Mouse (Mus musculus) myocyte (in vitro differentiated cells): Measurements from ENCODE around the gene Myl4. TPM values are rescaled to one million over a fixed set of nuclear protein-coding genes. Genes with fewer than 3 reads are reported as not detected.
A peak's percentile ranks its signal among the peaks of the same experiment; 100 is the strongest.
"Not testable (repeated sequence)": the region's sequence is repeated elsewhere in the genome, so short reads cannot be mapped to it uniquely, and the experiment has no call there.

Experiments
- H3K27me3 ChIP-seq: one replicate; pipeline ENCODE4 v1.6.1; 2011; ENCODE audit not compliant: control insufficient read depth, insufficient read depth, insufficient read length
- H3K36me3 ChIP-seq: one replicate; pipeline ENCODE4 v1.6.1; 2011; ENCODE audit not compliant: control insufficient read depth, insufficient read depth
- H3K4me2 ChIP-seq: one replicate; pipeline ENCODE4 v1.6.1; 2011; ENCODE audit warnings: low read depth, control low read depth
- H3K4me3 ChIP-seq: one replicate; pipeline ENCODE4 v1.5.1; 2011; ENCODE audit warnings: mild to moderate bottlenecking, control low read depth, moderate library complexity
- H3K79me2 ChIP-seq: one replicate; pipeline ENCODE4 v1.6.1; 2011; ENCODE audit not compliant: control insufficient read depth, insufficient read depth
- H3ac ChIP-seq: one replicate; pipeline ENCODE4 v1.6.1; 2011; ENCODE audit not compliant: control insufficient read depth, insufficient read length
- CEBPB ChIP-seq: IDR thresholded peaks from 2 replicates; pipeline ENCODE4 v1.6.1; 2011; ENCODE audit warnings: mild to moderate bottlenecking, moderate library complexity; ENCODE audit not compliant: poor library complexity, insufficient read depth, severe bottlenecking
- E2F4 ChIP-seq: IDR thresholded peaks from one replicate; pipeline ENCODE4 v1.6.1; 2011; ENCODE audit warnings: mild to moderate bottlenecking, control low read depth, moderate library complexity; ENCODE audit not compliant: insufficient read depth
- MAX ChIP-seq: IDR thresholded peaks from one replicate; pipeline ENCODE4 v1.6.1; 2011; ENCODE audit warnings: low read depth, mild to moderate bottlenecking, control low read depth
- MYOD1 ChIP-seq, 3 experiments: IDR thresholded peaks; one replicate each; pipeline ENCODE4 v1.6.1; 2011; ENCODE audit warnings: control low read depth in 2 of 3, low read depth in 2 of 3, mild to moderate bottlenecking in 2 of 3, moderate library complexity in 1 of 3; ENCODE audit not compliant: insufficient read length in 2 of 3, control insufficient read depth in 1 of 3
- MYOG ChIP-seq, 3 experiments: IDR thresholded peaks; one replicate each; pipeline ENCODE4 v1.6.1; 2011; ENCODE audit warnings: control low read depth in 2 of 3, low read depth in 2 of 3, mild to moderate bottlenecking in 2 of 3; ENCODE audit not compliant: insufficient read length in 2 of 3, control insufficient read depth in 1 of 3, insufficient read depth in 1 of 3
- POLR2A ChIP-seq: IDR thresholded peaks from one replicate; pipeline ENCODE4 v1.6.1; 2011; ENCODE audit warnings: low read depth, mild to moderate bottlenecking, control low read depth, moderate library complexity; ENCODE audit not compliant: insufficient read length
- POLR2AphosphoS2 ChIP-seq: IDR thresholded peaks from one replicate; pipeline ENCODE4 v1.6.1; 2011; ENCODE audit warnings: low read depth, control low read depth; ENCODE audit not compliant: insufficient read length
- REST ChIP-seq: IDR thresholded peaks from one replicate; pipeline ENCODE4 v1.6.1; 2011; ENCODE audit warnings: mild to moderate bottlenecking, control low read depth, moderate library complexity; ENCODE audit not compliant: insufficient read depth, insufficient read length
- SRF ChIP-seq: IDR thresholded peaks from one replicate; pipeline ENCODE4 v1.6.1; 2011; ENCODE audit warnings: low read depth; ENCODE audit not compliant: control insufficient read depth, insufficient read length
- TCF12 ChIP-seq: IDR thresholded peaks from one replicate; pipeline ENCODE4 v1.6.1; 2011; ENCODE audit warnings: mild to moderate bottlenecking, control low read depth; ENCODE audit not compliant: poor library complexity, insufficient read depth, severe bottlenecking
- TCF3 ChIP-seq: IDR thresholded peaks from one replicate; pipeline ENCODE4 v1.6.1; 2011; ENCODE audit warnings: low read depth, control low read depth; ENCODE audit not compliant: insufficient read length
- USF1 ChIP-seq: IDR thresholded peaks from one replicate; pipeline ENCODE4 v1.6.1; 2011; ENCODE audit warnings: low read depth, mild to moderate bottlenecking, control low read depth, moderate library complexity
- polyA plus RNA-seq: library from polyadenylated mRNA; unstranded; fragments of >200 nt; fragmentation: generic; extraction: Trizol; gene quantifications from one replicate; pipeline ENCODE4 v1.2.1, GENCODE M21; 2012; ENCODE audit warnings: missing spikeins

Myl4 gene
- polyA plus RNA-seq, 1 experiment = 5,062 TPM

- TF ChIP-seq CEBPB (no peak), TCF3 (no peak), POLR2A (no peak), TCF12 (no peak), REST (no peak), MAX (no peak), MYOD1 (IDR thresholded peaks at IDR 0.05; ENCODE audit: control insufficient read depth in 1 of 3, insufficient read length in 2 of 3, low read depth in 2 of 3) (no peak), E2F4 (no peak), USF1 (no peak), MYOG (IDR thresholded peaks at IDR 0.05; ENCODE audit: control insufficient read depth in 1 of 3, insufficient read depth in 1 of 3, insufficient read length in 2 of 3, low read depth in 2 of 3) (no peak), POLR2AphosphoS2 (no peak), SRF (no peak)
- peaks cover 67% of the 10 kb centered on the region for H3K79me2 ChIP-seq
- H3K4me3 ChIP-seq = no peak overlapping the region
- H3K36me3 ChIP-seq = peaks cover 28% of the 10 kb centered on the region
- H3K4me2 ChIP-seq = no peak overlapping the region
- H3K27me3 ChIP-seq = no peaks in the 10 kb centered on the region
- no peak overlapping the region for H3ac ChIP-seq
Observed at GRCm38 (mm10) chr11:104536843-104537242, 13.6 kb upstream of the Myl4 start.

- no peak overlapping the region for H3K4me2 ChIP-seq
Observed at GRCm38 (mm10) chr11:104537945-104538555, 12.4 kb upstream of the Myl4 start.

GRCm38 (mm10) chr11:104539811-104540210, 10.7 kb upstream of the Myl4 start:
- H3K27me3 ChIP-seq = no peaks in the 10 kb centered on the region
- H3ac ChIP-seq = no peak overlapping the region
- no peak overlapping the region for H3K4me3 ChIP-seq
- H3K36me3 ChIP-seq = peaks cover 11% of the 10 kb centered on the region
- no peak overlapping the region for H3K4me2 ChIP-seq
- H3K79me2 ChIP-seq = peaks cover 97% of the 10 kb centered on the region
- TF ChIP-seq POLR2AphosphoS2 (peak; percentile 19), SRF (no peak), REST (no peak)

More at GRCm38 (mm10) chr11:104537945-104538555, 12.4 kb upstream of the Myl4 start:
- TF ChIP-seq TCF12 (no peak), POLR2AphosphoS2 (no peak), POLR2A (no peak), REST (no peak), MAX (no peak), MYOD1 (IDR thresholded peaks at IDR 0.05; ENCODE audit: control insufficient read depth in 1 of 3, insufficient read length in 2 of 3, low read depth in 2 of 3) (no peak), E2F4 (no peak), TCF3 (no peak), CEBPB (no peak), USF1 (no peak), MYOG (IDR thresholded peaks at IDR 0.05; ENCODE audit: control insufficient read depth in 1 of 3, insufficient read depth in 1 of 3, insufficient read length in 2 of 3, low read depth in 2 of 3) (no peak), SRF (no peak)
- Histone ChIP-seq H3K79me2 (peaks cover 79% of the 10 kb centered on the region), H3K4me3 (no peak overlapping the region), H3ac (no peak overlapping the region), H3K27me3 (no peaks in the 10 kb centered on the region), H3K36me3 (peaks cover 27% of the 10 kb centered on the region)

- H3ac ChIP-seq, H3K4me3 ChIP-seq, H3K27me3 ChIP-seq, H3K4me2 ChIP-seq: not testable (repeated sequence)
- H3K79me2 ChIP-seq = peaks cover 100% of the 10 kb centered on the region
- H3K36me3 ChIP-seq = peaks cover 13% of the 10 kb centered on the region
Observed at GRCm38 (mm10) chr11:104543337-104543736, 7.1 kb upstream of the Myl4 start.

GRCm38 (mm10) chr11:104544507-104544906, 6.0 kb upstream of the Myl4 start:
- peaks cover 13% of the 10 kb centered on the region for H3K36me3 ChIP-seq
- H3K4me3 ChIP-seq = no peak overlapping the region

More at GRCm38 (mm10) chr11:104544507-104544906, 6.0 kb upstream of the Myl4 start:
- H3ac ChIP-seq = no peak overlapping the region
- TF ChIP-seq CEBPB (no peak), REST (no peak), TCF12 (no peak), MAX (no peak), MYOD1 (IDR thresholded peaks at IDR 0.05; ENCODE audit: control insufficient read depth in 1 of 3, insufficient read length in 2 of 3, low read depth in 2 of 3) (no peak), SRF (no peak), POLR2A (no peak), TCF3 (no peak), USF1 (no peak)
- peaks cover 100% of the 10 kb centered on the region for H3K79me2 ChIP-seq
- no peaks in the 10 kb centered on the region for H3K27me3 ChIP-seq
- no peak overlapping the region for H3K4me2 ChIP-seq
